Mouse (Mus musculus) MEL (cell line): Measurements from ENCODE around the gene Galnt14.

ENCODE experiments used
- BHLHE40 ChIP-seq: IDR thresholded peaks from 2 replicates; pipeline ENCODE4 v1.6.1; 2012; ENCODE audit warnings: low read depth, mild to moderate bottlenecking, inconsistent platforms, low read length, improper control_type of control experiment, borderline replicate concordance
- CHD2 ChIP-seq: IDR thresholded peaks from 2 replicates; pipeline ENCODE4 v1.6.1; 2011; ENCODE audit warnings: low read length, improper control_type of control experiment
- CTCF ChIP-seq, 3 experiments: IDR thresholded peaks in 2 of 3; conservative IDR thresholded peaks in 1 of 3; 2 replicates each; pipeline ENCODE4 v1.5.1; 2011 to 2012; ENCODE audit warnings: low read length in 3 of 3, low read depth in 2 of 3, mild to moderate bottlenecking in 2 of 3, improper control_type of control experiment in 1 of 3, inconsistent platforms in 1 of 3, mixed read lengths in 1 of 3, moderate library complexity in 1 of 3; ENCODE audit not compliant: control insufficient read depth in 1 of 3, insufficient read depth in 1 of 3, poor library complexity in 1 of 3, severe bottlenecking in 1 of 3
- E2F4 ChIP-seq: IDR thresholded peaks from 2 replicates; pipeline ENCODE4 v1.6.1; 2011; ENCODE audit warnings: low read depth, low read length, improper control_type of control experiment, borderline replicate concordance
- ETS1 ChIP-seq: IDR thresholded peaks from 2 replicates; pipeline ENCODE4 v1.6.1; 2012; ENCODE audit warnings: low read depth, mild to moderate bottlenecking, inconsistent platforms, low read length, improper control_type of control experiment, moderate library complexity
- GABPA ChIP-seq: IDR thresholded peaks from 2 replicates; pipeline ENCODE4 v1.6.1; 2012; ENCODE audit warnings: low read depth, mild to moderate bottlenecking, inconsistent platforms, low read length, improper control_type of control experiment, moderate library complexity
- KAT2A ChIP-seq: conservative IDR thresholded peaks from 2 replicates; pipeline ENCODE4 v1.6.1; 2012; ENCODE audit warnings: low read depth, low read length, improper control_type of control experiment, inconsistent platforms
- MAX ChIP-seq: IDR thresholded peaks from 2 replicates; pipeline ENCODE4 v1.6.1; 2011; ENCODE audit warnings: low read length, improper control_type of control experiment
- POLR2A ChIP-seq, 2 experiments: IDR thresholded peaks; 2 replicates each; pipeline ENCODE4 v1.6.1; 2011 to 2012; ENCODE audit warnings: low read length in 2 of 2, mild to moderate bottlenecking in 2 of 2, control low read depth in 1 of 2, improper control_type of control experiment in 1 of 2, low read depth in 1 of 2, moderate library complexity in 1 of 2; ENCODE audit not compliant: control insufficient read depth in 1 of 2, insufficient read depth in 1 of 2, poor library complexity in 1 of 2
- POLR2AphosphoS2 ChIP-seq: IDR thresholded peaks from 2 replicates; pipeline ENCODE4 v1.6.1; 2011; ENCODE audit warnings: low read length, improper control_type of control experiment
- USF1 ChIP-seq: IDR thresholded peaks from 2 replicates; pipeline ENCODE4 v1.6.1; 2014; ENCODE audit warnings: low read depth, mild to moderate bottlenecking, inconsistent platforms, low read length, improper control_type of control experiment, moderate library complexity

DNA sequence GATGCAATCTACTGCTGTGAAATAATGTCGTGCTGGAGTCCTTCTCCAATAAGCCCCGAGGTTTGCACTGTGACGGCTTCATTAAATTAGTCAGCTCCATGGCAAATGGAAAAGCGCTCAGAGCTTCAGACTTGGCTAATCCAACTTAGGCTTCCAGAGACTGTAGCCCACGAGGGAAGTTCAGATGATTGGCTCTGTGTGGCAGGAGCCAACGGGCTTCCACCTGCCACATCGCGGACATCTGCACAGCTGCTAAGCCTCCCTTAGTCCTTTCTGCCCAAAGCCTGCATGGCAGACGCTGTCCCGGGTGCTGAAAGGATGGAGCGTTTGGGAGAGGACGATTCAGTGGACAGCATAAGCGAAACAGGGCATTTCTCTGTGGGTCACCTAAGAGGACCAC is 222.5 kb downstream of the Galnt14 start:
- no peak for TF ChIP-seq BHLHE40
- no peak for TF ChIP-seq POLR2A (IDR thresholded peaks at IDR 0.05; ENCODE audit: control insufficient read depth in 1 of 2, insufficient read depth in 1 of 2, low read depth in 1 of 2, low read length in 2 of 2, poor library complexity in 1 of 2)
- TF ChIP-seq ETS1 = no peak
- TF ChIP-seq KAT2A = no peak
- no peak for TF ChIP-seq CHD2
- no peak for TF ChIP-seq GABPA
- TF ChIP-seq POLR2AphosphoS2 = no peak
- no peak for TF ChIP-seq CTCF (IDR thresholded peaks at IDR 0.05 in 2 of 3, conservative IDR thresholded peaks at IDR 0.05 in 1 of 3; ENCODE audit: control insufficient read depth in 1 of 3, insufficient read depth in 1 of 3, low read depth in 2 of 3, low read length in 3 of 3, poor library complexity in 1 of 3, severe bottlenecking in 1 of 3)
- TF ChIP-seq USF1 = no peak
- TF ChIP-seq MAX = no peak
- TF ChIP-seq E2F4 = no peak
